Mouse (Mus musculus) urinary bladder, adult 2 months (tissue): Measurements from ENCODE around the gene Fxyd7. TPM values are rescaled to one million over a fixed set of nuclear protein-coding genes. Genes with fewer than 3 reads are reported as not detected.

Source experiments
- DNase-seq: peaks from one replicate; pipeline ENCODE4 v3.0.0; 2022; ENCODE audit warnings: low spot score
- polyA plus RNA-seq: library from polyadenylated mRNA; depleted of rRNA; stranded (reverse); fragments of >200 nt; gene quantifications from 2 replicates; pipeline ENCODE4 v1.2.3, GENCODE M21; 2012

Gene Fxyd7
- polyA plus RNA-seq, 1 experiment: 10.7 TPM

GRCm38 (mm10) chr7:31052251-31052635 lies 976 bp upstream of the Fxyd7 start:
- no peak for DNase-seq

- DNase-seq: no peak
Measured at GRCm38 (mm10) chr7:31050921-31051320, 346 bp downstream of the Fxyd7 start.

- DNase-seq: no peak
Measured at GRCm38 (mm10) chr7:31050487-31050886, 780 bp downstream of the Fxyd7 start.

GRCm38 (mm10) chr7:31049846-31050281 lies 1.4 kb downstream of the Fxyd7 start:
- no peak for DNase-seq

GRCm38 (mm10) chr7:31049135-31049845 lies 2.0 kb downstream of the Fxyd7 start:
- no peak for DNase-seq

GRCm38 (mm10) chr7:31042431-31042910 lies 8.8 kb downstream of the Fxyd7 start, which contains the start of gene Fxyd5:
Gene Fxyd5 (minus strand): TSS chr7:31042481.
- DNase-seq: no peak

GRCm38 (mm10) chr7:31041662-31042315 lies 9.5 kb downstream of the Fxyd7 start:
- DNase-seq: no peak

- no peak for DNase-seq
Measured at GRCm38 (mm10) chr7:31041023-31041407, 10.3 kb downstream of the Fxyd7 start.

- no peak for DNase-seq
Measured at GRCm38 (mm10) chr7:31040281-31041022, 10.8 kb downstream of the Fxyd7 start.

- no peak for DNase-seq
Measured at GRCm38 (mm10) chr7:31039011-31039410, 12.3 kb downstream of the Fxyd7 start.

- no peak for DNase-seq
Measured at GRCm38 (mm10) chr7:31037675-31038074, 13.6 kb downstream of the Fxyd7 start.

- DNase-seq: no peak
Measured at GRCm38 (mm10) chr7:31036917-31037316, 14.3 kb downstream of the Fxyd7 start.

- DNase-seq: no peak
Measured at GRCm38 (mm10) chr7:31035291-31035690, 16.0 kb downstream of the Fxyd7 start.

- no peak for DNase-seq
Measured at GRCm38 (mm10) chr7:31034789-31035188, 16.5 kb downstream of the Fxyd7 start.

- no peak for DNase-seq
Measured at GRCm38 (mm10) chr7:31033409-31034165, 17.7 kb downstream of the Fxyd7 start.

- no peak for DNase-seq
Measured at GRCm38 (mm10) chr7:31031731-31032130, 19.5 kb downstream of the Fxyd7 start.

- no peak for DNase-seq
Measured at GRCm38 (mm10) chr7:31030717-31031116, 20.6 kb downstream of the Fxyd7 start.

GRCm38 (mm10) chr7:31028609-31029008 lies 22.7 kb downstream of the Fxyd7 start:
- no peak for DNase-seq

- DNase-seq: no peak
Measured at GRCm38 (mm10) chr7:31017104-31017901, 34.0 kb downstream of the Fxyd7 start.

GRCm38 (mm10) chr7:31012971-31013370 lies 38.3 kb downstream of the Fxyd7 start:
- DNase-seq: no peak

GRCm38 (mm10) chr7:31008889-31009288 lies 42.4 kb downstream of the Fxyd7 start:
- no peak for DNase-seq
